Mouse (Mus musculus): Measurements from ENCODE around the gene Alox5. TPM values are rescaled to one million over a fixed set of nuclear protein-coding genes. Genes with fewer than 3 reads are reported as not detected.
"Not testable (repeated sequence)": the region's sequence is repeated elsewhere in the genome, so short reads cannot be mapped to it uniquely, and the experiment has no call there.

Alox5 gene
- 1 to 10 TPM; 2.1 TPM for total RNA-seq (2021)
- long read RNA-seq, experiment 1 = 0 reads
- long read RNA-seq, experiment 2 = 0 reads

GRCm38 (mm10) chr6:116460544-116461283 lies at the start of gene Alox5:
Gene Alox5, minus strand, starts transcription at chr6:116461178.
- DNase-seq = peak; percentile 29

- not testable (repeated sequence) for DNase-seq
These were observed 45.5 kb upstream of the Alox5 start, which contains the start of gene Olfr212 for GRCm38 (mm10) chr6:116506302-116507003. Gene Olfr212, plus strand, starts transcription at chr6:116506516.

- no peak for DNase-seq
These were observed 35.0 kb upstream of the Alox5 start for GRCm38 (mm10) chr6:116495960-116496359.

- DNase-seq = no peak
These were observed 32.8 kb upstream of the Alox5 start for GRCm38 (mm10) chr6:116493742-116494141.

- DNase-seq = no peak
These were observed 27.8 kb upstream of the Alox5 start, which contains the start of gene Olfr211 for GRCm38 (mm10) chr6:116488791-116489190. Gene Olfr211, plus strand, starts transcription at chr6:116489091.

- no peak for DNase-seq
These were observed 25.9 kb upstream of the Alox5 start for GRCm38 (mm10) chr6:116486833-116487232.

- DNase-seq = no peak
These were observed 24.1 kb upstream of the Alox5 start for GRCm38 (mm10) chr6:116485081-116485480.

- DNase-seq = no peak
These were observed 7.1 kb upstream of the Alox5 start for GRCm38 (mm10) chr6:116468081-116468480.

GRCm38 (mm10) chr6:116459232-116459631 lies 1.7 kb downstream of the Alox5 start:
- no peak for DNase-seq

- DNase-seq = no peak
These were observed 2.2 kb downstream of the Alox5 start for GRCm38 (mm10) chr6:116458728-116459127.

- DNase-seq = no peak
These were observed 4.5 kb downstream of the Alox5 start for GRCm38 (mm10) chr6:116456482-116456881.

GRCm38 (mm10) chr6:116455781-116456180 lies 5.2 kb downstream of the Alox5 start:
- no peak for DNase-seq

GRCm38 (mm10) chr6:116440849-116441248 lies 20.1 kb downstream of the Alox5 start:
- no peak for DNase-seq

GRCm38 (mm10) chr6:116440447-116440846 lies 20.5 kb downstream of the Alox5 start:
- DNase-seq = no peak

- no peak for DNase-seq
These were observed 21.4 kb downstream of the Alox5 start for GRCm38 (mm10) chr6:116439531-116439930.

GRCm38 (mm10) chr6:116438864-116439263 lies 22.1 kb downstream of the Alox5 start:
- no peak for DNase-seq

- no peak for DNase-seq
These were observed 32.7 kb downstream of the Alox5 start for GRCm38 (mm10) chr6:116428282-116428681.

GRCm38 (mm10) chr6:116427552-116427951 lies 33.4 kb downstream of the Alox5 start:
- DNase-seq = no peak

- peak; percentile 52 for DNase-seq
These were observed 37.3 kb downstream of the Alox5 start for GRCm38 (mm10) chr6:116423664-116424063.

GRCm38 (mm10) chr6:116422991-116423390 lies 38.0 kb downstream of the Alox5 start:
- no peak for DNase-seq

GRCm38 (mm10) chr6:116420271-116420670 lies 40.7 kb downstream of the Alox5 start:
- DNase-seq = no peak

- DNase-seq = no peak
These were observed 41.3 kb downstream of the Alox5 start for GRCm38 (mm10) chr6:116419699-116420098.

GRCm38 (mm10) chr6:116418487-116418886 lies 42.5 kb downstream of the Alox5 start:
- no peak for DNase-seq

All from adrenal gland, postnatal 10 days (tissue).